Mouse (Mus musculus): Measurements from ENCODE around the gene Defb35.
A peak's percentile ranks its signal among the peaks of the same experiment; 100 is the strongest.
"Not testable (repeated sequence)": the region's sequence is repeated elsewhere in the genome, so short reads cannot be mapped to it uniquely, and the experiment has no call there.

The Defb35 gene

GRCm38 (mm10) chr8:21938052-21938451, at the start of gene Defb35:
TSS of gene Defb35 (plus strand) at chr8:21938352.
- H3K27me3 ChIP-seq (ENCODE audit: control insufficient read depth, insufficient read depth, low read length, poor library complexity, severe bottlenecking); H3K36me3 ChIP-seq (ENCODE audit: control insufficient read depth, insufficient read depth, low read length, poor library complexity, severe bottlenecking); DNase-seq (ENCODE audit: low read depth, low spot score): not testable (repeated sequence)

GRCm38 (mm10) chr8:21906290-21906689, 31.9 kb upstream of the Defb35 start, which contains the start of gene Defb11:
TSS of gene Defb11 (minus strand) at chr8:21906412.
- not testable (repeated sequence) for DNase-seq (ENCODE audit: low read depth, low spot score); H3K36me3 ChIP-seq (ENCODE audit: control insufficient read depth, insufficient read depth, low read length, poor library complexity, severe bottlenecking); H3K27me3 ChIP-seq (ENCODE audit: control insufficient read depth, insufficient read depth, low read length, poor library complexity, severe bottlenecking)

- no peak for DNase-seq (ENCODE audit: low read depth, low spot score)
- Histone ChIP-seq H3K27me3 (ENCODE audit: control insufficient read depth, insufficient read depth, low read length, poor library complexity, severe bottlenecking) (no peaks in the 10 kb centered on the region), H3K36me3 (ENCODE audit: control insufficient read depth, insufficient read depth, low read length, poor library complexity, severe bottlenecking) (no peaks in the 10 kb centered on the region)
These were observed 26.2 kb upstream of the Defb35 start for GRCm38 (mm10) chr8:21911931-21912330.

- no peaks in the 10 kb centered on the region for H3K27me3 ChIP-seq (ENCODE audit: control insufficient read depth, insufficient read depth, low read length, poor library complexity, severe bottlenecking)
- no peak for DNase-seq (ENCODE audit: low read depth, low spot score)
These were observed 25.6 kb upstream of the Defb35 start for GRCm38 (mm10) chr8:21912554-21912953.

GRCm38 (mm10) chr8:21915625-21916024, 22.5 kb upstream of the Defb35 start:
- no peak for DNase-seq (ENCODE audit: low read depth, low spot score)
- H3K36me3 ChIP-seq (ENCODE audit: control insufficient read depth, insufficient read depth, low read length, poor library complexity, severe bottlenecking) = no peaks in the 10 kb centered on the region
- H3K27me3 ChIP-seq (ENCODE audit: control insufficient read depth, insufficient read depth, low read length, poor library complexity, severe bottlenecking) = no peaks in the 10 kb centered on the region

More at GRCm38 (mm10) chr8:21912554-21912953, 25.6 kb upstream of the Defb35 start:
- no peaks in the 10 kb centered on the region for H3K36me3 ChIP-seq (ENCODE audit: control insufficient read depth, insufficient read depth, low read length, poor library complexity, severe bottlenecking)

GRCm38 (mm10) chr8:21930754-21931153, 7.4 kb upstream of the Defb35 start:
- not testable (repeated sequence) for H3K36me3 ChIP-seq (ENCODE audit: control insufficient read depth, insufficient read depth, low read length, poor library complexity, severe bottlenecking); DNase-seq (ENCODE audit: low read depth, low spot score); H3K27me3 ChIP-seq (ENCODE audit: control insufficient read depth, insufficient read depth, low read length, poor library complexity, severe bottlenecking)

GRCm38 (mm10) chr8:21932610-21933009, 5.5 kb upstream of the Defb35 start, which contains the start of gene Defb15:
TSS of gene Defb15 (minus strand) at chr8:21932710.
- Histone ChIP-seq H3K36me3 (ENCODE audit: control insufficient read depth, insufficient read depth, low read length, poor library complexity, severe bottlenecking) (no peaks in the 10 kb centered on the region), H3K27me3 (ENCODE audit: control insufficient read depth, insufficient read depth, low read length, poor library complexity, severe bottlenecking) (no peaks in the 10 kb centered on the region)
- no peak for DNase-seq (ENCODE audit: low read depth, low spot score)

GRCm38 (mm10) chr8:21946462-21946861, 8.3 kb downstream of the Defb35 start, which contains the start of gene Defb13:
TSS of gene Defb13 (plus strand) at chr8:21946762.
- no peak for DNase-seq (ENCODE audit: low read depth, low spot score)
- Histone ChIP-seq H3K36me3 (ENCODE audit: control insufficient read depth, insufficient read depth, low read length, poor library complexity, severe bottlenecking) (no peaks in the 10 kb centered on the region), H3K27me3 (ENCODE audit: control insufficient read depth, insufficient read depth, low read length, poor library complexity, severe bottlenecking) (no peaks in the 10 kb centered on the region)

GRCm38 (mm10) chr8:21947311-21948017, 9.3 kb downstream of the Defb35 start:
- Histone ChIP-seq H3K36me3 (ENCODE audit: control insufficient read depth, insufficient read depth, low read length, poor library complexity, severe bottlenecking) (no peaks in the 10 kb centered on the region), H3K27me3 (ENCODE audit: control insufficient read depth, insufficient read depth, low read length, poor library complexity, severe bottlenecking) (no peaks in the 10 kb centered on the region)
- DNase-seq (ENCODE audit: low read depth, low spot score) = no peak

- no peaks in the 10 kb centered on the region for H3K27me3 ChIP-seq (ENCODE audit: control insufficient read depth, insufficient read depth, low read length, poor library complexity, severe bottlenecking)
- DNase-seq (ENCODE audit: low read depth, low spot score) = peak; percentile 18
- no peaks in the 10 kb centered on the region for H3K36me3 ChIP-seq (ENCODE audit: control insufficient read depth, insufficient read depth, low read length, poor library complexity, severe bottlenecking)
These were observed 17.2 kb downstream of the Defb35 start for GRCm38 (mm10) chr8:21955321-21955720.

GRCm38 (mm10) chr8:21956336-21956735, 18.2 kb downstream of the Defb35 start:
- no peaks in the 10 kb centered on the region for H3K36me3 ChIP-seq (ENCODE audit: control insufficient read depth, insufficient read depth, low read length, poor library complexity, severe bottlenecking)
- H3K27me3 ChIP-seq (ENCODE audit: control insufficient read depth, insufficient read depth, low read length, poor library complexity, severe bottlenecking) = no peaks in the 10 kb centered on the region
- DNase-seq (ENCODE audit: low read depth, low spot score) = no peak

GRCm38 (mm10) chr8:21958414-21958813, 20.3 kb downstream of the Defb35 start, which contains the start of gene Fam90a1a:
TSS of gene Fam90a1a (plus strand) at chr8:21958714.
- Histone ChIP-seq H3K27me3 (ENCODE audit: control insufficient read depth, insufficient read depth, low read length, poor library complexity, severe bottlenecking) (no peaks in the 10 kb centered on the region), H3K36me3 (ENCODE audit: control insufficient read depth, insufficient read depth, low read length, poor library complexity, severe bottlenecking) (no peaks in the 10 kb centered on the region)
- DNase-seq (ENCODE audit: low read depth, low spot score) = no peak

GRCm38 (mm10) chr8:21966646-21967045, 28.5 kb downstream of the Defb35 start:
- no peaks in the 10 kb centered on the region for H3K27me3 ChIP-seq (ENCODE audit: control insufficient read depth, insufficient read depth, low read length, poor library complexity, severe bottlenecking)
- H3K36me3 ChIP-seq (ENCODE audit: control insufficient read depth, insufficient read depth, low read length, poor library complexity, severe bottlenecking) = no peaks in the 10 kb centered on the region
- DNase-seq (ENCODE audit: low read depth, low spot score) = no peak

GRCm38 (mm10) chr8:21969475-21969874, 31.3 kb downstream of the Defb35 start, which contains the start of gene Ccdc70:
TSS of gene Ccdc70 (plus strand) at chr8:21969775.
- no peaks in the 10 kb centered on the region for H3K27me3 ChIP-seq (ENCODE audit: control insufficient read depth, insufficient read depth, low read length, poor library complexity, severe bottlenecking)
- no peaks in the 10 kb centered on the region for H3K36me3 ChIP-seq (ENCODE audit: control insufficient read depth, insufficient read depth, low read length, poor library complexity, severe bottlenecking)
- DNase-seq (ENCODE audit: low read depth, low spot score) = no peak

- H3K36me3 ChIP-seq (ENCODE audit: control insufficient read depth, insufficient read depth, low read length, poor library complexity, severe bottlenecking) = no peaks in the 10 kb centered on the region
- no peaks in the 10 kb centered on the region for H3K27me3 ChIP-seq (ENCODE audit: control insufficient read depth, insufficient read depth, low read length, poor library complexity, severe bottlenecking)
- no peak for DNase-seq (ENCODE audit: low read depth, low spot score)
These were observed 40.0 kb downstream of the Defb35 start for GRCm38 (mm10) chr8:21978193-21978592.

Data from splenic B cell, adult 2 months (primary cell).